Mouse (Mus musculus) E14TG2a.4 (cell line): ENCODE measurements around the gene Eid3.

Experiments
- CTCF ChIP-seq: conservative IDR thresholded peaks from 2 replicates; pipeline ENCODE4 v1.5.1; 2014; ENCODE audit warnings: low read length
- NANOG ChIP-seq: IDR thresholded peaks from 2 replicates; pipeline ENCODE4 v1.6.1; 2014; ENCODE audit warnings: borderline replicate concordance, low read length, mixed read lengths
- POU5F1 ChIP-seq: IDR thresholded peaks from 2 replicates; pipeline ENCODE4 v1.6.1; 2014; ENCODE audit warnings: low read length, borderline replicate concordance

- TF ChIP-seq CTCF (no peak), NANOG (no peak), POU5F1 (no peak)
These were observed 47.3 kb downstream of the Eid3 start for GRCm38 (mm10) chr10:82913772-82914171.
